Mouse (Mus musculus) midbrain, embryonic 11.5 days (tissue): ENCODE measurements around the gene Gm6408. TPM values are rescaled to one million over a fixed set of nuclear protein-coding genes. Genes with fewer than 3 reads are reported as not detected.
"Not testable (repeated sequence)": the region's sequence is repeated elsewhere in the genome, so short reads cannot be mapped to it uniquely, and the experiment has no call there.

Experiments
- ATAC-seq: fragments of 200-750 bp; cut with Nextera tagmentation; 2 replicates; pipeline ENCODE4 v1.8.0; 2017; ENCODE audit warnings: moderate TSS enrichment, moderate library complexity; ENCODE audit not compliant: low FRiP score
- DNase-seq: peaks from one replicate; pipeline ENCODE4 v3.0.0; 2015; ENCODE audit warnings: low spot score; ENCODE audit errors: missing footprints
- H3K27ac ChIP-seq: fragments of 300-500 bp; sonication (generic); 2 replicates; pipeline ENCODE4 v1.5.1; 2014; ENCODE audit warnings: low read depth, low read length
- H3K27me3 ChIP-seq: fragments of 300-500 bp; sonication (generic); 2 replicates; pipeline ENCODE4 v1.6.1; 2014; ENCODE audit warnings: mild to moderate bottlenecking, low read length, moderate library complexity, mixed read lengths; ENCODE audit not compliant: control insufficient read depth, insufficient read depth
- H3K36me3 ChIP-seq: fragments of 300-500 bp; sonication (generic); 2 replicates; pipeline ENCODE4 v1.6.1; 2014; ENCODE audit warnings: mild to moderate bottlenecking, low read length, moderate library complexity, mixed read lengths; ENCODE audit not compliant: control insufficient read depth, insufficient read depth
- H3K4me1 ChIP-seq: fragments of 300-500 bp; sonication (generic); 2 replicates; pipeline ENCODE4 v1.6.1; 2014; ENCODE audit warnings: low read length; ENCODE audit not compliant: control insufficient read depth, insufficient read depth
- H3K4me2 ChIP-seq: fragments of 300-500 bp; sonication (generic); 2 replicates; pipeline ENCODE4 v1.6.1; 2014; ENCODE audit warnings: mild to moderate bottlenecking, moderate library complexity
- H3K4me3 ChIP-seq: fragments of 300-500 bp; sonication (generic); 2 replicates; pipeline ENCODE4 v1.5.1; 2014; ENCODE audit warnings: low read depth, low read length
- H3K9ac ChIP-seq: fragments of 300-500 bp; sonication (generic); 2 replicates; pipeline ENCODE4 v1.6.1; 2014; ENCODE audit warnings: low read length
- H3K9me3 ChIP-seq: fragments of 300-500 bp; sonication (generic); 2 replicates; pipeline ENCODE4 v1.6.1; 2016; ENCODE audit warnings: low read length; ENCODE audit not compliant: control insufficient read depth
- WGBS: fragments of 180-500 bp; shearing (Covaris S2); extraction: QIAGEN DNeasy Blood & Tissue Kit; methylation state at CpG from one replicate; pipeline ENCODE4 v1.1.7; 2014; 5-methylcytosine and 5-hydroxymethylcytosine counted together
- polyA plus RNA-seq: library from polyadenylated mRNA; unstranded; fragments of >200 nt; fragmentation: Nextera tagmentation; extraction: Ambion mirVana; gene quantifications from 2 replicates; pipeline ENCODE4 v1.2.1, GENCODE M21; 2014

The Gm6408 gene
- polyA plus RNA-seq, 1 experiment from 2014 or later = not detected

DNA sequence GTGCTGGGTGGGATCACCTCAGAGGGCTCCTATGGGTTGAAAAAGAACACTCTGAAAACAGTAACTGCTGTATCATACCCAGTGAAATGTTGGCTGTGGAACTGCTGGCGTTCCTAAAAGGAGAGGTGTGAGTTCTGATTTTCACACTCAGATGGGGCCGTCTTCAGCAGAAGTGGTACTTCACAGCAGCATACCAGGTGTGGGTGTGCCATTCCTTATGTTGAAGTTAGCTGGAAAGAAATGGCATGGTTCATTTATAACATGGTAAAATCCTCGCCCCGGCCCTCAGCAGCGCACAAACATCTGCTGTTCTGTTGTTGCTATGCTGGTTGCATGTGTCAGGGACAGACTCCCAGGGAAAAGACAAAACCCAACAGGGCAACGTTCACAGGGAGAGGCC is 28.2 kb upstream of the Gm6408 start:
- ATAC-seq = no peak
- H3K4me2 ChIP-seq = no peak overlapping the region
- H3K36me3 ChIP-seq = no peaks in the 10 kb centered on the region
- H3K9me3 ChIP-seq = no peaks in the 10 kb centered on the region
- H3K27me3 ChIP-seq = no peaks in the 10 kb centered on the region
- no peak overlapping the region for H3K4me3 ChIP-seq
- H3K4me1 ChIP-seq = no peaks in the 10 kb centered on the region
- H3K9ac ChIP-seq = no peak overlapping the region
- DNase-seq = no peak
- 92% methylated on average over 6 of the region's 6 CpGs for WGBS
- H3K27ac ChIP-seq = no peak overlapping the region

DNA sequence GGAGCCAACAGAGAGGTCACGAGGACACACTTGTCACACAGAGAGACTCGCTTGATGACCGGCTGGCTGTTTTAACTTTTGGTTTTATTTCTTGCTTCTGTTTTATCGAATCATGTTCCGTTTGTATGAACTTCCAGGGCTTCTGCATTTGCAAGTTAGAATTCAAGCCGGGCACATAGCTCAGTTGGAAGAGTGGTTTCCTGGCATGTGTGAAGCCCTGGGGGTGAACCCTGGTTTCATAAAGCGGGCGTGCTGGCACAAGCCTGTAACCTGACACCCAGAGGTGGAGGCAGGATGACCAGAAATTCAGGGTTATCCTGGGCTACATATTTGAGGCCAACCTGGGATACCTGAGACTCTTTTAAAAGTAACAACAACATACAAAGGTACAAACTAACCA is 20.2 kb upstream of the Gm6408 start:
- Histone ChIP-seq H3K9me3 (no peaks in the 10 kb centered on the region), H3K36me3 (peaks cover 2% of the 10 kb centered on the region; the same call in 1 of the 2 replicates), H3K27ac (no peak overlapping the region), H3K9ac (no peak overlapping the region), H3K4me1 (no peaks in the 10 kb centered on the region), H3K4me2 (no peak overlapping the region), H3K4me3 (no peak overlapping the region), H3K27me3 (no peaks in the 10 kb centered on the region)
- WGBS = 87% methylated on average over 8 of the region's 8 CpGs
- ATAC-seq (no peak), DNase-seq (no peak)

DNA sequence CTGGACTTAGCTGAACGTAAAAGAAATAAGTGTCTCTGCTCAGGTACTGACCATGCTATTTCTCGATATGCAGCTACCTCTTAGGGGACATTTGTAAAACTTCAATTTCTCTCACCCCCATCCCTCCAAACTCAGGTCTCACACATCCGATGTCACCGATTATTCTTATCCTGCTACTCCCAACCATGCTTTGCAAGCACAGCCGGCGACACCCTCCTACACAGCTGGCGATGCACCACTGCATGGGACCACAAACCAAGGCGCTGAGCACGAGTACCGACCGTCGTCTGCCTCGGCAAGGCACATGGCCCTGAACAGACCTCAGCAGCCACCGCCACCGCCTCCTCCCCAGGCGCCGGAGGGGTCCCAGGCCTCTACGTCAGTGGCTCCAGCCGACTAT is 15.1 kb upstream of the Gm6408 start:
- no peak overlapping the region for H3K4me2 ChIP-seq
- H3K9me3 ChIP-seq = no peaks in the 10 kb centered on the region
- no peak overlapping the region for H3K4me3 ChIP-seq
- ATAC-seq (no peak), DNase-seq (no peak)
- no peak overlapping the region for H3K9ac ChIP-seq
- no peaks in the 10 kb centered on the region for H3K4me1 ChIP-seq
- 0 out of 2 replicates have a peak, but pooled peaks cover 4% of the 10 kb centered on the region for H3K36me3 ChIP-seq
- no peaks in the 10 kb centered on the region for H3K27me3 ChIP-seq
- H3K27ac ChIP-seq = no peak overlapping the region
- WGBS = 95% methylated on average over 19 of the region's 19 CpGs

DNA sequence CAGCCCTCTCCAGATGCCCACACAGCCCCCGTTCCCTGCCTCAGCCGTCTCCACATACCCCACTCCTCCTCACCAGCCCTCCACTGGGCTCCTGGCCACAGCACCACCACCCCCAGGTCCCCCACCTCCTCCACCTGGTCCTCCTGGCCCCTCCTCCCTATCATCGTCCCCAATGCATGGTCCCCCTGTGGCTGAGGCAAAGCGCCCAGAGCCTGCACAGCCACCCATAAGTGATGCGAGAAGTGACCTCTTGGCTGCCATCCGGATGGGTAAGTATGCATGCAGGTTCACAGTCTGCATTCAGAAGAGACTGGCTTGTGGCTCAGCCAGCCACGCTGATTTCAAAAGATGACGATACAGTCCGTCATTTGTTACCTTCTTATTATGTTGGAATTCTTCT is 13.5 kb upstream of the Gm6408 start:
- H3K27ac ChIP-seq = no peak overlapping the region
- H3K4me3 ChIP-seq = no peak overlapping the region
- DNase-seq (no peak), ATAC-seq (no peak)
- WGBS = 96% methylated on average over 9 of the region's 9 CpGs
- H3K36me3 ChIP-seq = 0 out of 2 replicates have a peak, but pooled peaks cover 4% of the 10 kb centered on the region
- no peaks in the 10 kb centered on the region for H3K4me1 ChIP-seq
- no peak overlapping the region for H3K4me2 ChIP-seq
- no peak overlapping the region for H3K9ac ChIP-seq
- no peaks in the 10 kb centered on the region for H3K27me3 ChIP-seq
- H3K9me3 ChIP-seq = no peaks in the 10 kb centered on the region

DNA sequence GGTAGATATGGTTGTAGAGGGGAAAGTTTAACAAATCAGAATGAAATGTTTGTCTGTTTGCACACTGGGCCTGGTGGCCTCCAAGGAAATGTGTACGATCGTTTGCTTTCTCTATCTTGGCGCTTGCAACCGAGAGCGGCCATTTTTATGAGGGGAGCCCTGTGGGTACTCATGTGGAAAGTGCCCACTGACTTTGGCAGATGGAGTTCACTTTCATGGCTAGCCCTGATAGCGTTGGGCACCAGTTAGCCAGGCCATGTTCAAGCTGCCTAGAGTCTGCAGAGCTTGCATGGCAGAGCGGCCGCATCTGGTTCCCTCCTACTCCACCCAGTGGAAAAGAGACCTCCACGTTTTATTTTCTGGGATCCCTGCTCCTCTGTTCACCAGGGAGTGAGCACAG is 10.9 kb upstream of the Gm6408 start:
- Histone ChIP-seq H3K27me3 (no peaks in the 10 kb centered on the region), H3K4me3 (no peak overlapping the region), H3K9me3 (no peaks in the 10 kb centered on the region), H3K9ac (no peak overlapping the region), H3K4me1 (no peaks in the 10 kb centered on the region), H3K4me2 (no peak overlapping the region), H3K36me3 (0 out of 2 replicates have a peak, but pooled peaks cover 4% of the 10 kb centered on the region), H3K27ac (no peak overlapping the region)
- 91% methylated on average over 9 of the region's 9 CpGs for WGBS
- ATAC-seq (no peak), DNase-seq (no peak)

DNA sequence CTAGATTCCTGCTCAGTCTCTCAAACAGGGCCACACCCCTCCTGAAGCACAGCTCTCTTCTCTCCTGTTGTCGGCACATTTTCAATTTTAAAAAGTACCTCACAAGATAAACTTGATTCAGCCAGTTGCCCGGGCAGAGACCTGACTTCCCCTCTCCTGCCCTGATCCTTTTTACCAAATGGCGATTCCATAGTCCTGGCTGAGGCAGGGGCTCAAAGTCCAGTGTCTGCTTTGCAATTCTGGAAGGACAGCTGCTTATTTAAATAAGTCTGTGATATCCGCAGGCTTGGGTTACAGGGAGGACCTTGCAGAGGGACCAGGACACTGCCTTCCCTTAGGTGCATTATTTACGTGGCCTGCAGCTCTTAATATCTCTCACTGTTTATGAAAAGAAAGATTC is 10.5 kb upstream of the Gm6408 start:
- Histone ChIP-seq H3K9ac (no peak overlapping the region), H3K9me3 (no peaks in the 10 kb centered on the region), H3K27ac (no peak overlapping the region), H3K4me2 (no peak overlapping the region), H3K4me3 (no peak overlapping the region), H3K36me3 (0 out of 2 replicates have a peak, but pooled peaks cover 4% of the 10 kb centered on the region), H3K4me1 (no peaks in the 10 kb centered on the region), H3K27me3 (no peaks in the 10 kb centered on the region)
- WGBS = 91% methylated on average over 5 of the region's 5 CpGs
- DNase-seq = no peak
- no peak for ATAC-seq

DNA sequence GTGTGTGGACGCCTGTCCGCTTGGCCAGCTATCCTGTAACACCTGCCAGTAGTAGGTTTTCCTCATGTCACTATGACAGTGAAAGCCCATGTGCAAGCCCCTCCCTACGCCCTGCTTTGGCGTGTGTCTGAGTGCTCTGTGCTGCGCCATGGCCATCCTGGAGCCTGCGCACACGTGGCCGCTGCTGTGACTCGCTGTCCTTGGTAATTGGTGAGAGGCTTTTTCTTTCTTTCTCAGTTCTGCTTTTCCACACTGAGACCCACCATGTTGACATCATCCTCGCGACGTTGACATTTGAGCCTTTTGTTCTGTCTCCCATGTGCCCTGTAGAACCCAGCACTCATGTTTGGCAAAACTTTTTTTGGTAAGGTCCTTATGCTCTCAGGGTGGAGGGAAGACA is 9.9 kb upstream of the Gm6408 start:
- Histone ChIP-seq H3K4me1 (no peaks in the 10 kb centered on the region), H3K4me2 (no peak overlapping the region), H3K27me3 (no peaks in the 10 kb centered on the region), H3K9me3 (no peaks in the 10 kb centered on the region), H3K4me3 (no peak overlapping the region), H3K9ac (no peak overlapping the region), H3K27ac (no peak overlapping the region), H3K36me3 (0 out of 2 replicates have a peak, but pooled peaks cover 4% of the 10 kb centered on the region)
- ATAC-seq (no peak), DNase-seq (no peak)
- WGBS = 91% methylated on average over 12 of the region's 12 CpGs

DNA sequence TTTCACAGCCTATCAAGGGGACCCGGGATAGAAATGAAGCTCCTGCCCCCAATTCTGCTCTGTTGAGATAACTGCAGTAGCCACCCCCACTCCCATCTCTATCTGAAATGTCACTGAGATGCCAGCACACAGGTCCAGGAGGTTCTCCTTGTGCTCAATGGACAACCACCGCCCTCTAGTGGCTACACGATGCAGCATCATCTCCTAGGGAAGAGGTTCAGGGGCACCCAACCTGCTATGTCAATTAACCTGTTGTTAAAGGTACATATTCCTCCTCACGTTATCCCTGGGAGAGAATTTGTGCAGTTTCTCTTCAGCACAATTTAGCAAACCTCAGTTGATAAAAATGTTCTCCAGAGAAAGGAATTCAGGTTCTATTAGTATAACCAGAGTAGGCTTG is 2.2 kb upstream of the Gm6408 start:
- H3K9me3 ChIP-seq, H3K4me1 ChIP-seq, H3K27ac ChIP-seq, ATAC-seq, H3K36me3 ChIP-seq, H3K27me3 ChIP-seq, H3K9ac ChIP-seq, H3K4me2 ChIP-seq, H3K4me3 ChIP-seq: not testable (repeated sequence)
- 8% methylated on average over 4 of the region's 4 CpGs for WGBS
- DNase-seq = peak; percentile 82

DNA sequence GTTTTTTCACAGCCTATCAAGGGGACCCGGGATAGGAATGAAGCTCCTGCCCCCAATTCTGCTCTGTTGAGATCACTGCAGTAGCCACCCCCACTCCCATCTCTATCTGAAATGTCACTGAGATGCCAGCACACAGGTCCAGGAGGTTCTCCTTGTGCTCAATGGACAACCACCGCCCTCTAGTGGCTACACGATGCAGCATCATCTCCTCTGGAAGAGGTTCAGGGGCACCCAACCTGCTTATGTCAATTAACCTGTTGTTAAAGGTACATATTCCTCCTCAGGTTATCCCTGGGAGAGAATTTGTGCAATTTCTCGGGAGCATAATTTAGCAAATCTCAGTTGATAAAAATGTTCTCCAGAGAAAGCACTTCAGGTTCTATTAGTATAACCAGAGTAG is 7.2 kb downstream of the Gm6408 start:
- H3K27ac ChIP-seq, DNase-seq, H3K4me1 ChIP-seq, H3K9ac ChIP-seq, H3K36me3 ChIP-seq, H3K4me3 ChIP-seq, H3K27me3 ChIP-seq, ATAC-seq, H3K4me2 ChIP-seq, H3K9me3 ChIP-seq: not testable (repeated sequence)
- WGBS = 17% methylated on average over 3 of the region's 4 CpGs

DNA sequence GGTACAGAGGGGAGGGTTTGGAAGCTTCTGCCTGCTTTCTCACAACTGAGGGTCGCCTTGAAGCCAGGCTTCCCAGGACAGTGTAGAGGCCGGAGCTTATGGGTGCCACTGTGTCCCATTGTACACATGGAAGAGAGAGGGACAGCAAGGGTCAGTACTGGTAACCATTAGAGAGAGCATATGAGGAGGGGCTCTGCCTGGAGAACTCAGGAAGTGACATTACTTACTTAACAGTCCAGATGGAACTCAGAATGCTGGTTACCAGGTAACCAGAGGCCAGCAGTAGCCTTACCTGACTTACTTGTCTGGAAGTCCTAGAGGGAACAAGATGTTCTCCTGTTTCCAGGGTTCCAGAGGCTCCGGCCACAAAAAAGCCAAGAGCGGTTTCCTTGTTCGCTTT is 9.3 kb downstream of the Gm6408 start, which contains the start of gene Gm6370:
TSS of gene Gm6370 (plus strand) at position 301 of the 400 bp plus-strand sequence.
- not testable (repeated sequence) for H3K4me3 ChIP-seq, ATAC-seq, H3K9me3 ChIP-seq, H3K36me3 ChIP-seq, H3K27ac ChIP-seq, H3K9ac ChIP-seq, DNase-seq, H3K4me1 ChIP-seq, H3K27me3 ChIP-seq, H3K4me2 ChIP-seq
- WGBS = no CpG with 5 or more reads among the region's 5 CpGs
